Mouse (Mus musculus) layer of hippocampus, postnatal 14 days (tissue): Measurements from ENCODE around the gene B3galt1. TPM values are rescaled to one million over a fixed set of nuclear protein-coding genes. Genes with fewer than 3 reads are reported as not detected.
A peak's percentile ranks its signal among the peaks of the same experiment; 100 is the strongest.

Experiments
- DNase-seq, 2 experiments: peaks; one replicate each; pipeline ENCODE4 v3.0.0; 2021 to 2022; ENCODE audit warnings: low spot score in 2 of 2, mixed read lengths in 1 of 2
- total RNA-seq, 2 experiments: library from RNA; stranded (reverse); gene quantifications; 2 replicates each; pipeline ENCODE4 v1.2.3; 2021

Gene B3galt1
- total RNA-seq, 2 experiments from 2014 or later, result 85.3 to 88.1 TPM

- no peak for DNase-seq
These were observed 337.1 kb downstream of the B3galt1 start for GRCm38 (mm10) chr2:67902651-67903292.

DNA sequence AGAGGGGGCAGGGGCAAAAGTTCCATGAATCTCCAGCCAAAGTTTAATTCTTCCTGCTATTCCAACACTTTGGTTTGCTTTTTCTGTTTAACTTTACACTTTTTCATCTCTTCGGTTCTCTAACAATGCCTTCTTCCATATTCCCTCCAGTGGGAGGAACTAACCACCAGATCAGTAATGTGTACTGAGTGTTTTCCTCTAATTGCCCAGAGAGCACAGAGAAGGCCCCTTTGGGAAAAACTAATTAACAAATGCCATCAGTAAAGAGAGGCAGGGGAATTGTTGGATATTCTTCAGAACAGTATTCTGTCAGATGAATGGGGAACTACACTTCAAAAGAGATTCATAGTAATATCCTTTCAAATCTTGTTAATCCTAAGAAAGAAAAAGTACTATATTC, 338.1 kb downstream of the B3galt1 start:
- no peak for DNase-seq

- no peak for DNase-seq
These were observed 366.3 kb downstream of the B3galt1 start for GRCm38 (mm10) chr2:67931994-67932393.

DNA sequence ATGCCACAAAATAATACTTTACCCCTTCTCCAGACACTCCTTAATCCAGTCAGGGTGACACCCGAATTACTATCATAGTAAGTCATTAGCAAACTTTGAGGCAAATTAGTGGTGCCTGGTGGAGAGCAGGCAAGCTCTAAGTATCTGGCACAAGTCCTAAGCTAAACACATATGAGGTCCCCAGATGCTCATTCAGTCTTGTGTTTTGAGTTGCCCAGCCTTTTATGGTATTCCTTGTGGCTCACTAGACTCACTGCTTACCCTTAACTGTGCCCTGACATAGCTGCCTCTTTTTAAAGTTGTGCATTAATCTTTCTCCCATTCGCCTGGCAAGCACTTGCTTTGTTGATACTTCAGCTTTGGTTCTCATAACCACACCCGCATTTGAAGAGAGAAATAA, 382.7 kb downstream of the B3galt1 start:
- DNase-seq, result no peak

DNA sequence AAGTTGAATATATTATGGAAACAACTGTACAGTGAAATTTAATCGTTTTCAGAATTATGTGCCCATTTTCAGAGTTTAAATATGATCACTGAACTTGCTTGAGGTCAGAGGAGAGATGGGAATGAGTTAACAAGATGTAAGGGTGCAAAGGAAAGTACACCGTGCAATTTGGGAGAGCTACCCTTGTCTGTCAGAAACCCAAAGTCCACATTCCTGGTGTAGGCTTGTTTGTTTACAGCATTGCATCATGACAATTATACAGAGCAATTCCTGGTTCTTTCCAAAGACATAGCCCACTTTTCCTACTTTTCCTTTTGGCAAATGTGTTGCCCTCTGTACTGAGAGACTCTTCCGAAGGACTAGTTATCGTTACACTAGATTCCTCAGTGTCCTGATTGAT, 390.5 kb downstream of the B3galt1 start:
- DNase-seq, result no peak

DNA sequence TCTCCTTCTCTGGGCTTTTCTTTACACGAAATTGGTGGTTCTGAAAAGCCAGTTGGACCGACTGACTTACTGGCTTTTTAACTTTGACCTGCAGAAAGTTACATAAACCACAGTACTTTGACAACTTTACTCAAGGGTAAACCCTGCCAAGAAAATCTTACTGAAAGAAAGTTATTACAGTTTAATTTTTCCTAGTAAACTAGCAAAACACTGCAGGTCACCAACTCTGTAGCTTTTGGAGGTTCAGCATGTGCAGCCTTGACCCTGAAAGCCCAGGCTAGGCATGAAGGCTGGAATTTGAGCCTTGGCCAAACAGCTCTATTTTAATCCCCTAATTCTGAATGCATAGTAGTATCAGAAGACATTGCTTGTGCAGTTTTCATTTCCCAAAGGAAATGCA, 391.9 kb downstream of the B3galt1 start:
- no peak for DNase-seq

DNA sequence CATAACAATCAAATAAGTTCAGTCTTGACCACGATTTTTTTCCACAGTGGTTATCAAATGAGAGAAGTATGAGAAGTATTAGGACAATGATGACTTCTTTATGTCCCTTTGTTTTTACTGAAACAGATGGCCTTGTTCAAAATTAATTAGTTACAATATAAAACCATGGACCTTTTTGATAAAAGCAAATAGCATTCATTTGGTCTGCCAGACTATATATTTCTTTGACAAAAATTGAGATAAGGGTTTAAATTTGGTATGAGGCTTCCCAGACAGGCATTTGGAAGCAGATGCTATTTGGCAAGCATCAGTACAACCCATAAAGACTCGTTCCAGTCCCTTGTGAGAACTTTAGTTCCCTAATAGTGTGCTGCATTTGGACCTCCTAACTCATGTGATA, 395.0 kb downstream of the B3galt1 start:
- DNase-seq, result no peak

DNA sequence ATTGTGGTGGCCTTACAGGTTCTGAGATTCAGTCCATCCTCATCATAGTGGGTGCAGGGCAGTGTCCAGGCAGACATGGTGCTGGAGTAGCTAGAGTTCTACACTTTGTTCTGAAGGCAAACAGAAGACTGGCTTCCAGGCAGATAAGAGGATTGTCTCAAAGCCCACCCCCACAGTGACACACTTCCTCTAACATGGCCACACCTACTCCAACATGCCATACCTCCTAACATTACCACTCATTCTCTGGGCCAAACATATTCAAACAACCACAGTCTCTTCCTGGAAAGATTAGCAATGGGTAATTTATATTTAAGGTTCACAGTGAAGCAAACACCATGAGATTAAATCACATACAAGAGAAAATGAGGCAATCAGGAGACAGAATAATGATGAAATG, 403.1 kb downstream of the B3galt1 start:
- no peak for DNase-seq

DNA sequence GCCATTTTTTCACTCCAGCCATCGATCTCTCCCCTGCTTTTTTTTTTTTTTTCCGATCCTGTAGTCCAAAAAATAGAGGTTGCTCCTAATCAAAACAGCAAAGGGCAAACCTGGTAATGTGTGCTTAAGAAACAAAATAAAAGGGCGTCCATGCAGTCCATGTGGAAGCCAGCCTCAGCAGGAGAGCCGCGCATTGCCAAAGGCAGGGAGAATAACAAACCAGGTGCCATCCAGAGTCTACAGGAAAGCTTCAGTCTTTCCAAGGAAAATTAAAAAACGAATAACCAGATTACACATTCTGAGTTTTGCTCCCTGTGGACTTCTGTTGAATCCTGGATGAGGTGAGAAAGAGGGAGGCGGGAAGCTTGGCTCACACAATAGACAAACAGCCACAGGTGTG, 405.4 kb downstream of the B3galt1 start:
- no peak for DNase-seq

GRCm38 (mm10) chr2:67971576-67971975, 405.9 kb downstream of the B3galt1 start:
- no peak for DNase-seq

DNA sequence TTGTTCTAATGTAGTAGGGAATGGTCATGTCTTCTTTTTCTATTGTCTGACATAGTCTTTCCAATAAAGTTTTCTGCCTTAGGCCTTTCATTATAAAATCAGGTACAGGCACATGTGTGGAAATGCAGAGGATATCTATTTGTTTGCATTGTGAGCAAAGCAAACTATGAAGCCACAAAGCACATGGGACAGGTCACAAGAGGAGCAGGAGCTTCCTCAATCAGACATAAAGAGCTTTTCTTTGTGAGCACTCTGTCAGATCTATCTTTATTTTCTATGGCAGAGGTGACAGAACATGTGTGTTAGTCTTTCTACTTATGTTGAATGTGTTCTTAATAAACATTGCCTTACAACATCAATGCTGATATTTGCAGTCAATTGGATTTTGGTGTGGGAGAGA, 410.1 kb downstream of the B3galt1 start:
- no peak for DNase-seq

DNA sequence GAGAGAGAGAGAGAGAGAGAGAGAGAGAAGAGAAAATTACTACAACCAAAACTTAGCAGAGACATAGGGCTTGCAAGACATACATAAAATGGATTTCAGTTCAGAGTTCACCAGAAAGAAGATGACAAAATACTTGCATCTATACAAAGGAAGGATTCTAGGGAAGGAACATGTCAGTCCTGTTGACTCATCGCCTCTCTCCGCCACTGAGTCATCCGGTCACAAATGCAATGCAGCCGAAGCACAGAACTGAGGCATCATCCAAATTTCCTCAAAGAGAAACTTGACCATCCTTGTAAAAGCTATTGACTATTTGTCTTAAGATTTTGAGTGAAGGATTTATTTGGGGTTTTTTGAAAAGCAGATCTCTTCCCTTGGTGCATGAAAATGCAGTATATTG, 410.8 kb downstream of the B3galt1 start:
- DNase-seq, result no peak

DNA sequence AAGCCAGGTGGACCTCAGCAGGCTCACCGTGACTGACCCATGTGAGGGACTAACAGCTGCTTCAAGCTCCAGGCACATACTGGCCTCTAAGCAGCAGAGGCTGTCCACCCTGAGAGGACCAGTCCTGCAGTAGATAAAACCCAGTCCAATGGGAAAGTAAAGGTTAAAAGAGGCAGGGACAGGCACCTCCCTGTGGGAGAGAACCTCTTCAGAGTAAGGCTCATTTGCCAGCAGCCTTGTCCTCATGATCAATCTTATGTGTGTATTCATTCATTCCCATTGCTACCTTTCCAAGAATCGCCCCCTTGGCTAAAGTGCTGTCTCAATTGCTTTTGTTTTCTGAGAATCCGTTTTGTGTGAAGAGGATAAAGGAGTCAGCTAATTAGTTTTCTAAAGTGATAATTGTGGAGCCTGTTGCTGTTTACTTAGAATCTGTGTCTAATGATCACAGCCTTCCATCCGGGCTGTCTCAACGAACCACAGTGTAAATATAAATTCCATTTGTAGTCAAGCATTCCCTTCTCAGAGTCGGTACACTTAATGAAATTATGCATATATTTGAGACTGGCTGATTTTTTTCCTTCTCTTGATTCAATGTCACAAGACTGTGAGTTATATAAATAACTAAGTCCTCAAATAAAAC, 412.1 kb downstream of the B3galt1 start:
- DNase-seq, result peak in 1 of 2 experiments; percentile 31

DNA sequence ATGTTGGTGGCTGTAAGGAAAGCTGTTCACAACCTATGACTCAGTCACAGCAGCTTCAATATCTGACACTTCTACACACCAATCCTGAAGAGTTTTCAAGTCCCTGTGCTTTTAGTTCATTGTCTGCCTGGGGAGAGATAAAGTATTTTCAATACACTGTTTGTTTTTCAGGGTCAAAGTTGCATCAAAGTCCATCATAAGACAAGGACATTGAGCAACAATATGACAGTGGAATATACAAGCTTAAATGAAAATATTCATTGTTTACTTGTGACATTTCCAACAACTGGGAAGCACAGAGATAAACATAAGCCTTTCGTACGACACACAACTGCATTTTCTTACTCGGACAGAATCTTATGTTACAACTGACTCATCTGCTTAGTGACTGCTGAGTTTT, 417.9 kb downstream of the B3galt1 start:
- DNase-seq, result no peak

GRCm38 (mm10) chr2:67985133-67985532, 419.5 kb downstream of the B3galt1 start:
- no peak for DNase-seq

- no peak for DNase-seq
These were observed 427.8 kb downstream of the B3galt1 start for GRCm38 (mm10) chr2:67993421-67993820.

- no peak for DNase-seq
These were observed 437.4 kb downstream of the B3galt1 start for GRCm38 (mm10) chr2:68003091-68003490.

- DNase-seq, result no peak
These were observed 439.5 kb downstream of the B3galt1 start for GRCm38 (mm10) chr2:68005210-68005609.

- no peak for DNase-seq
These were observed 440.0 kb downstream of the B3galt1 start for GRCm38 (mm10) chr2:68005711-68006110.

- DNase-seq, result no peak
These were observed 445.7 kb downstream of the B3galt1 start for GRCm38 (mm10) chr2:68011336-68011735.

GRCm38 (mm10) chr2:68020251-68020680, 454.6 kb downstream of the B3galt1 start:
- DNase-seq, result peak; percentile 14 to 28

GRCm38 (mm10) chr2:68021541-68022152, 456.0 kb downstream of the B3galt1 start:
- DNase-seq, result no peak

- DNase-seq, result peak in 1 of 2 experiments; percentile 15
These were observed 463.1 kb downstream of the B3galt1 start for GRCm38 (mm10) chr2:68028811-68029210.
